Mouse (Mus musculus): Measurements from ENCODE around the gene Plin3. TPM values are rescaled to one million over a fixed set of nuclear protein-coding genes. Genes with fewer than 3 reads are reported as not detected.

The Plin3 gene
- polyA plus RNA-seq, 2 experiments: 9.2 to 24.2 TPM

- Histone ChIP-seq H3K9ac (replicated peaks) (no peak overlapping the region), H3K27ac (no peak overlapping the region), H3K36me3 (replicated peaks; ENCODE audit: control insufficient read depth, insufficient read depth, low read depth) (no peaks in the 10 kb centered on the region), H3K4me1 (replicated peaks; ENCODE audit: control insufficient read depth in 2 of 2, insufficient read depth in 2 of 2, low read length in 1 of 2) (no peaks in the 10 kb centered on the region; a peak in 1 of 4 replicates), H3K4me2 (ENCODE audit: low read depth) (no peak overlapping the region), H3K27me3 (ENCODE audit: control insufficient read depth, insufficient read depth, low read length) (no peaks in the 10 kb centered on the region), H3K4me3 (ENCODE audit: insufficient read depth in 1 of 2, low read depth in 2 of 2, low read length in 2 of 2) (no peak overlapping the region), H3K9me3 (ENCODE audit: control insufficient read depth, low read length) (no peaks in the 10 kb centered on the region)
- DNase-seq (ENCODE audit: low read depth in 3 of 3, low spot score in 3 of 3) (no peak), ATAC-seq (ENCODE audit: insufficient read depth) (no peak)
- WGBS (ENCODE audit: insufficient replicate concordance): 5% methylated on average over 6 of the region's 6 CpGs
- TF ChIP-seq CTCF (IDR thresholded peaks at IDR 0.05; ENCODE audit: low read depth): peak; percentile 76
- no peak for TF ChIP-seq EP300 (IDR thresholded peaks at IDR 0.05; ENCODE audit: low read depth)
Observed at GRCm38 (mm10) chr17:56251136-56251829, 41.4 kb downstream of the Plin3 start.

GRCm38 (mm10) chr17:56245608-56246007, 47.1 kb downstream of the Plin3 start:
- no peak overlapping the region for H3K4me2 ChIP-seq (ENCODE audit: low read depth)
- H3K9ac ChIP-seq (replicated peaks): no peak overlapping the region
- H3K27ac ChIP-seq: no peak overlapping the region
- no peak for DNase-seq (ENCODE audit: low read depth in 3 of 3, low spot score in 3 of 3)
- H3K4me1 ChIP-seq (replicated peaks; ENCODE audit: control insufficient read depth in 2 of 2, insufficient read depth in 2 of 2, low read length in 1 of 2): no peaks in the 10 kb centered on the region
- no peak overlapping the region for H3K4me3 ChIP-seq (ENCODE audit: insufficient read depth in 1 of 2, low read depth in 2 of 2, low read length in 2 of 2)
- no peaks in the 10 kb centered on the region for H3K9me3 ChIP-seq (ENCODE audit: control insufficient read depth, low read length)
- TF ChIP-seq CTCF (IDR thresholded peaks at IDR 0.05; ENCODE audit: low read depth) (no peak), EP300 (IDR thresholded peaks at IDR 0.05; ENCODE audit: low read depth) (no peak)
- 0 out of 2 replicates have a peak, but pooled peaks cover 2% of the 10 kb centered on the region for H3K27me3 ChIP-seq (ENCODE audit: control insufficient read depth, insufficient read depth, low read length)
- WGBS (ENCODE audit: insufficient replicate concordance): 57% methylated on average over 7 of the region's 7 CpGs
- ATAC-seq (ENCODE audit: insufficient read depth): no peak
- H3K36me3 ChIP-seq (replicated peaks; ENCODE audit: control insufficient read depth, insufficient read depth, low read depth): no peaks in the 10 kb centered on the region

- Histone ChIP-seq H3K9me3 (ENCODE audit: control insufficient read depth, low read length) (no peaks in the 10 kb centered on the region), H3K36me3 (replicated peaks; ENCODE audit: control insufficient read depth, insufficient read depth, low read depth) (no peaks in the 10 kb centered on the region), H3K4me2 (ENCODE audit: low read depth) (no peak overlapping the region), H3K27me3 (ENCODE audit: control insufficient read depth, insufficient read depth, low read length) (0 out of 2 replicates have a peak, but pooled peaks cover 2% of the 10 kb centered on the region), H3K4me1 (replicated peaks; ENCODE audit: control insufficient read depth in 2 of 2, insufficient read depth in 2 of 2, low read length in 1 of 2) (no peaks in the 10 kb centered on the region), H3K27ac (no peak overlapping the region), H3K9ac (replicated peaks) (no peak overlapping the region), H3K4me3 (ENCODE audit: insufficient read depth in 1 of 2, low read depth in 2 of 2, low read length in 2 of 2) (no peak overlapping the region)
- TF ChIP-seq EP300 (IDR thresholded peaks at IDR 0.05; ENCODE audit: low read depth): no peak
- TF ChIP-seq CTCF (IDR thresholded peaks at IDR 0.05; ENCODE audit: low read depth): peak; percentile 14; the same call in 1 of the 2 replicates
- 2% methylated on average over 33 of the region's 33 CpGs for WGBS (ENCODE audit: insufficient replicate concordance)
- DNase-seq (ENCODE audit: low read depth in 3 of 3, low spot score in 3 of 3): peak; percentile 64 to 67 (median 66)
- no peak for ATAC-seq (ENCODE audit: insufficient read depth)
Observed at GRCm38 (mm10) chr17:56241541-56242401, 50.9 kb downstream of the Plin3 start.

- DNase-seq (ENCODE audit: low read depth in 3 of 3, low spot score in 3 of 3) (no peak), ATAC-seq (ENCODE audit: insufficient read depth) (no peak)
- no peaks in the 10 kb centered on the region for H3K36me3 ChIP-seq (replicated peaks; ENCODE audit: control insufficient read depth, insufficient read depth, low read depth)
- 3% methylated on average over 14 of the region's 14 CpGs for WGBS (ENCODE audit: insufficient replicate concordance)
- H3K9ac ChIP-seq (replicated peaks): no peak overlapping the region
- H3K4me3 ChIP-seq (ENCODE audit: insufficient read depth in 1 of 2, low read depth in 2 of 2, low read length in 2 of 2): no peak overlapping the region
- H3K9me3 ChIP-seq (ENCODE audit: control insufficient read depth, low read length): no peaks in the 10 kb centered on the region
- H3K27me3 ChIP-seq (ENCODE audit: control insufficient read depth, insufficient read depth, low read length): no peaks in the 10 kb centered on the region
- H3K4me1 ChIP-seq (replicated peaks; ENCODE audit: control insufficient read depth in 2 of 2, insufficient read depth in 2 of 2, low read length in 1 of 2): no peaks in the 10 kb centered on the region; a peak in 1 of 4 replicates
- TF ChIP-seq EP300 (IDR thresholded peaks at IDR 0.05; ENCODE audit: low read depth) (no peak), CTCF (IDR thresholded peaks at IDR 0.05; ENCODE audit: low read depth) (no peak)
- no peak overlapping the region for H3K4me2 ChIP-seq (ENCODE audit: low read depth)
- no peak overlapping the region for H3K27ac ChIP-seq
Observed at GRCm38 (mm10) chr17:56233818-56234469, 58.7 kb downstream of the Plin3 start.
